Mouse (Mus musculus): ENCODE data around the gene Sh3bp5l.

GRCm38 (mm10) chr11:58324614-58325229, 5.8 kb upstream of the Sh3bp5l start:
- no peak for TF ChIP-seq CTCF (IDR thresholded peaks at IDR 0.05; ENCODE audit: extremely low read depth, insufficient read depth, low read length)
- TF ChIP-seq POLR2A (IDR thresholded peaks at IDR 0.05; ENCODE audit: extremely low read depth, insufficient read depth, low read length) = no peak
